In genomic region chr15:50400006-50400781, GRCm38 (mm10) we compare ENCODE assay signal across 29 mouse cellular contexts.
A peak's percentile ranks its signal among the peaks of the same experiment; 100 is the strongest.
DNase-seq lines count a peak whose midpoint lies in the region; ATAC-seq and TF ChIP-seq lines count a peak whose summit lies in the region.
"Had no signal": no experiment of that assay in that cellular context is flagged by ENCODE, and none has a peak within 500 bp of the region (broad histone marks: within the 10 kb centered on the region; RNA-seq: fewer than 3 reads in every experiment).

No protein-coding gene starts in this region.

- no peak overlapping the region for H3ac ChIP-seq in C2C12 (ENCODE audit: control insufficient read depth, insufficient read length, low read depth)

- H3K36me3 ChIP-seq in C2C12 (ENCODE audit: control insufficient read depth, insufficient read depth) = no peaks in the 10 kb centered on the region
- H3K36me3 ChIP-seq: embryonic facial prominence, embryonic 13.5 days; forebrain, embryonic 10.5 days; G1E; heart, embryonic 12.5 days; hindbrain, embryonic 13.5 days; limb, embryonic 10.5 days; liver, embryonic 15.5 days; lung, embryonic 15.5 days; midbrain, embryonic 15.5 days had no signal

- ATAC-seq in activated CD4-positive, CD25-positive, alpha-beta regulatory T cell, adult 4 months = peak; percentile 52
- ATAC-seq in granulocyte monocyte progenitor cell, adult 5-6 weeks (replicated peaks; ENCODE audit: poor library complexity, severe bottlenecking) = peak; percentile 47
- no peak for ATAC-seq in CD4-positive, CD25-positive, alpha-beta regulatory T cell, adult 4 months
- ATAC-seq: forebrain, postnatal 0 days; inflammation-experienced regulatory T-cells, adult 6 months; midbrain, embryonic 15.5 days had no signal

- H3K4me3 ChIP-seq in C2C12 (ENCODE audit: insufficient read depth, poor library complexity, severe bottlenecking) = no peak overlapping the region
- H3K4me3 ChIP-seq: embryonic facial prominence, embryonic 13.5 days; forebrain, embryonic 10.5 days; heart, embryonic 12.5 days; hindbrain, embryonic 13.5 days; limb, embryonic 10.5 days; liver, embryonic 15.5 days; lung, embryonic 15.5 days; midbrain, embryonic 15.5 days had no signal

- DNase-seq in natural killer cell, adult 2 months (ENCODE audit: low spot score in 2 of 2) = peak; percentile 11 to 34
- DNase-seq in layer of hippocampus, postnatal 36 days = no peak
- DNase-seq in gastrocnemius, adult 8-10 months (ENCODE audit: low spot score in 2 of 2) = no peak
- DNase-seq in layer of hippocampus, postnatal 10 days (ENCODE audit: low spot score in 2 of 2) = no peak
- DNase-seq: cerebellum, adult 2 months; cerebellum, postnatal 25 days; embryo, embryonic 11 days; forebrain, postnatal 0 days; heart, postnatal 10 days; kidney, adult 18-20 months; kidney, postnatal 4 days; liver; lung, postnatal 36 days; thymus, adult 2 months had no signal

- H3K79me3 ChIP-seq in C2C12 (ENCODE audit: low read depth) = no peaks in the 10 kb centered on the region

- no peaks in the 10 kb centered on the region for H3K27me3 ChIP-seq in C2C12 (ENCODE audit: control insufficient read depth, insufficient read depth, insufficient read length)
- H3K27me3 ChIP-seq: CH12.LX; embryonic facial prominence, embryonic 13.5 days; heart, embryonic 12.5 days; hindbrain, embryonic 13.5 days; liver, embryonic 15.5 days; lung, embryonic 15.5 days; midbrain, embryonic 15.5 days had no signal

- no peak for TF ChIP-seq CTCF in C2C12 (IDR thresholded peaks at IDR 0.05; ENCODE audit: control insufficient read depth, insufficient read depth, insufficient read length)

- no peaks in the 10 kb centered on the region for H3K79me2 ChIP-seq in C2C12 (ENCODE audit: control insufficient read depth, insufficient read depth)

TF ChIP-seq in C2C12, 6 proteins besides CTCF, POLR2A, EP300 and RAD21:
- peak; percentile 7 for TF ChIP-seq MAX (IDR thresholded peaks at IDR 0.05)
- no peak for TF ChIP-seq USF1 (IDR thresholded peaks at IDR 0.05; ENCODE audit: low read depth)
- TF ChIP-seq MYOG (IDR thresholded peaks at IDR 0.05; ENCODE audit: control insufficient read depth, extremely low read depth, insufficient read length) = no peak
- peak; percentile 42 for TF ChIP-seq CEBPB (IDR thresholded peaks at IDR 0.05; ENCODE audit: low read depth)
- TF ChIP-seq MYOD1 (IDR thresholded peaks at IDR 0.05; ENCODE audit: control insufficient read depth, insufficient read length, low read depth) = peak; percentile 53
- peak; percentile 81 for TF ChIP-seq FOSL1 (IDR thresholded peaks at IDR 0.05; ENCODE audit: insufficient read depth, low read length, poor library complexity, severe bottlenecking)

Comparison
In these comparisons a context has a peak if more than half of its experiments do, and no peak if none do; other contexts are left out.
1. DNase-seq: peak in natural killer cell, adult 2 months (2 of 2); none in layer of hippocampus, postnatal 36 days (0 of 2), gastrocnemius, adult 8-10 months (0 of 2) and layer of hippocampus, postnatal 10 days (0 of 2).